Mouse (Mus musculus) urinary bladder, postnatal 10 days (tissue): ENCODE measurements around the gene N4bp2l2.

Experiments used
- DNase-seq: peaks from one replicate; pipeline ENCODE4 v3.0.0; 2022; ENCODE audit warnings: low spot score

The N4bp2l2 gene

DNA sequence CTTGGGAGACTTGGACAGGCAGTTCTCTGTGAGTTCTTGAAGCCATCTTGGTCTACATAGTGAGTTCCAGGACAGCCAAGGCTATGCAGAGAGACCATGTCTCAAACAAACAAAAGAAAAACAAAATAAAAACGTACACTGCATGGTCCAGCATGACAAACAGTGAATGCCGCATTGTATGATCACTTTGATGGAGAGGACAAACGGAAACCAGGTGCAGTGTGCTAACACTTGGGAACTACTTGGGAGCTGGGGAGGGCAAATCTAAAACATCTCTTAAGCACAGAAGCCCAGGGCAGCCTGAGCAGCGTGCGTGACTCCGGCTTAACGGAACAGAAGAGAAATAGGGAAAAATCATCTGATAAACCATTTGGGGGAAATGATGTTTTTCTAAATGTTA lies 68.9 kb downstream of the N4bp2l2 start, which contains the start of gene N4bp2l1:
Gene N4bp2l1, minus strand, starts transcription at position 101 of the 400 bp plus-strand sequence.
- no peak for DNase-seq

GRCm38 (mm10) chr5:150595366-150596016 lies 70.5 kb downstream of the N4bp2l2 start:
- DNase-seq: no peak

- DNase-seq: no peak
Measured at GRCm38 (mm10) chr5:150594649-150595339, 71.2 kb downstream of the N4bp2l2 start.

DNA sequence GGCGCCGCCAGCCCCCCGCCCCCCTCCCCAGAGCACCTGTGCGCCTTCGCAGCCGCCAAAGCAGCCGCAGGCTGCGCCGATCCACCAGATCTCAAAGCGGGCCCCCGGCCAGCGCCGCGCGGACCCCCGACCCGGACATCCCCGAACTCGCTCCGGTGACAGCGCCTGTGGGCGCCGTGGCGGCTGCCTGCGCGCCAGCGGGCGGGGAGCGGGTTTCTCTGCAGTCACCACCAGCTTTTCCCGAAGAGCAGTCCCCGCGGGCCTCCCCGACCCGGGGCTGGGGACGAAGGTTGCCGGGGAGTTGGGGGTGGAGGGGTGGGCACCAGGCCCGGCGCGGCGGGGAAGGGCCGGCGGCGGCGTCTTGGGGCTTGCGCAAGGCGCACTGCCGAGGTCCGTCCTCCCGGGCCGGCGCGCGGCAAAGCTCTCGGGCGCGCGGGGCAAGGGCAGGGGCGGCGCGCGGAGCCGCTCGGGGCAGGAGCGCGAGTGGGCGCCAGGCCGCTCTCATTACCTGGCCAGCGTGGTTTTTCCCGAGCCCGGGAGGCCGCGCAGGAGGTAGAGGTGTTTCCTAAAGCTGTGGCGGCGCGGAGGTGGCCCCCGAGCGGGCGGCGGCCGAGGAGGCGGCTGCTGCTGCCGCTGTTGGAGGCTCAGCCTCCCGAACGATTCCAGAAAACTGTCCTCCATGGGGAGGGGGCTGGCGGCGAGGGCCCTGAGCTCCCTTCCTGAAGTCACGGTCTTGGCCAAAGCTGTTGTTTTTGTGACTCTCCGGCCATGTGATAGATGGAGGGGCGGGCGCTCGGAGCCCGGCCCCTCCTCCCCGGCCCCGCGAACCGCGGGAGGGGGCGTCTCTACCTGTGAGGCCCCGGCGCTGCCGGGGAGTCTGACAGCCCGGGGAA lies 72.0 kb downstream of the N4bp2l2 start:
- no peak for DNase-seq

DNA sequence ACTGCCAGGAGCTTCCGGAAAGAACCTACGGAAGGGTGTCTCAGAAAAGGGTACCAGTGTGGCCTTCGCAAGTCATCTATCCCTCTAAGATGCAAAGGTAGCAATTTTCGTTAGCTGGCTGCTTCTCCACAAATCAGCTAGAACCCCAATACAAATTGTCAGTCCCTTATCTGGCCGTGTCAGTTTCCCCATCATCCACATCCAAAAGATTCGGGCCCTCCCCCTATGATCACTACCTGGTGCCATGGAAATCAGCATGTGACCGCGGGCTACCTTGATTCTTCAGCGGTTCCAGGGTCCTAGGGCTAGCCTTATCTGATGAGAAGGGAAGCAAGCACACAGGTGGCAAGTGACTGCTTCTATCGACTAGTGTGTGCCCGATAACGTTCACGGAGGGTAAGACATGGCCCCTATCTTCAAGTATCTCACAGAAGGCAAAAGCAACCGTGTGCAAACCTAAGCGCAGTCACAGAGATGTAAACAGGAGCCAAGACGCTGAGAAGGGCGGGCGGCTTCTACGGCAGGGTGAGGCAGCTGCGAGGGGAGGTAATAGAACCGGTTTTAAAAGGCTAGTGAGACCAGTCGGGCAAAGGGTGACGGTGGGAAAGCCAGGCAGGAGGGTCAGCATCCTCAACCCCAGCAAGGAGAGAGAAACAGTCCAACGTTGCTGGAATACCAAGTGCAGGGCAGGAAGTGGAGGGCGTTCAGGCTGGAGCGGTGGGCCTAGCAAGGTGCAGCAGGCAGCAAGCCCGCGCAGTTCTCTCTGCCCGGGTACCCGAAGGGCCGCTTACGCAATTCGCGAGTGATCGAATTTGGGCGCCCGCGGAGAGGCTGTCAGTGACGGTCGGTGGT lies 72.9 kb downstream of the N4bp2l2 start:
- DNase-seq: no peak

GRCm38 (mm10) chr5:150592186-150592903 lies 73.6 kb downstream of the N4bp2l2 start:
- DNase-seq: no peak

GRCm38 (mm10) chr5:150589945-150590344 lies 76.0 kb downstream of the N4bp2l2 start:
- no peak for DNase-seq

- no peak for DNase-seq
Measured at GRCm38 (mm10) chr5:150584337-150584729, 81.7 kb downstream of the N4bp2l2 start.

DNA sequence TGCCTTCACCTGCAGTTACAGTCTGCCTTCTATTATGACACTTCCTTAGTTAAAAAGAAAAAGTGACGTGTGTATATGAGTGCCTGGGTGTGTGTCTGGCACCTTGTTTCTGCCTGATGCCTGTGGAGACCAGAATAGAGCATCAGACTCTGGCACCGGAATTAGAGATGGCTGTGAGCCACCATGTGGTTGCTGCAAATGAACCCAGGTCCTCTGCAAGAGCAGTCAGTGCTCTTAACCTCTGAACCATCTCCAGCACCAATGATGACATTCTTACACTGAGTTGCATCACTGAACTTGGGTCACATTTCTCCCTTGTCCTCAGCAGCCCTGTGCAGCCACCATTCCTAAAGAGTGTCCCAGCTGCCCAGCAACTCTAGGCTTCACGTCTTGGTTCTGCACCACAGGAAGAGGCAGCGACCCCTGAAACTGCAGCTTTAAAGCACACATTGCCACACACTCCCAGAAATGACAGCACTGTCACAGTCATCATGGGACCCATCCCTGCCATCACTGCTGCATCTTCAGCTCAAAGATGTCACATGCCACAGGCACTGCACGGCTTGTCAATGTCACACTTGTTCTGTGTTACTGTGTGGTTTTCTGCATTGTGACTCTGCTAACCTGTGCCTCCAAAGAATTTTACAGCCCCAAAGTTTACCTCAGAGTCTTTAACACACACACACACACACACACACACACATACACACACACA lies 82.2 kb downstream of the N4bp2l2 start:
- no peak for DNase-seq

DNA sequence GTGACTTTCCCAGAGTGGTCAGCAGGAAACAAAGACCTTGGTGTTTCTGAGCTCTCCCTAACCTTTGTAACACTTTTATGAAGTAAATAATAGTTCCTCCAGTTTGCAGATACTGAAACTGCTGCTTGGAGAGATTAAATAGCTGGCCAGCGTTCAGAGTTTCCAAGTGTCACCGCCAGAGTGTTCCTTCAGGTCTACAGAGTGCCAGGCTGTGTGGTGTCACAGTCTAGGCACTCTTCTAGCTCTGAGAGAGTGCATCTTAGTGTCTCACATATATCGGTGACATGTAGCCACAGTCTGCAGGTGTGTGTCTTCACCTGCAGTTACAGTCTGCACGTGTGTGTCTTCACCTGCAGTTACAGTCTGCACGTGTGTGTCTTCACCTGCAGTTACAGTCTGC lies 82.8 kb downstream of the N4bp2l2 start:
- DNase-seq: no peak

DNA sequence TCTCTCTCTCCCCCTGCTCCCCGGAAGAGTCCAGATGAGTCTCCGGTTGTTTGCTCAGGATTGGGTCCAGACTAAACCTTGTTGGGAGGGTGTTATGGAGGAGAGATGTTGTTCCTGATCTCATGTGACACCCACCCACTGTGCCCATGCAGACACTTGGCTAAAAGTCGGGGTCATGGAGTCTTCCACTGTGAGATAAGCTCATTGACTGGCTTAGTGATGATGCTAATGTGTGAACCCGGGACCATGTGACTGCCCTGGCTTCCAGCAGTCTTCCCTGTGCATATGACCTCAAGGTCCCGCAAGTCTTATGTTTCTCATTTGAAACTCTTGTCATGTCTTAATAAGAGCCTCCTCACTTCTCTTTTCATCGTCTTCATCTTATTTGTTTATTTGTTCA lies 84.8 kb downstream of the N4bp2l2 start:
- no peak for DNase-seq

GRCm38 (mm10) chr5:150578613-150579171 lies 87.3 kb downstream of the N4bp2l2 start:
- no peak for DNase-seq

DNA sequence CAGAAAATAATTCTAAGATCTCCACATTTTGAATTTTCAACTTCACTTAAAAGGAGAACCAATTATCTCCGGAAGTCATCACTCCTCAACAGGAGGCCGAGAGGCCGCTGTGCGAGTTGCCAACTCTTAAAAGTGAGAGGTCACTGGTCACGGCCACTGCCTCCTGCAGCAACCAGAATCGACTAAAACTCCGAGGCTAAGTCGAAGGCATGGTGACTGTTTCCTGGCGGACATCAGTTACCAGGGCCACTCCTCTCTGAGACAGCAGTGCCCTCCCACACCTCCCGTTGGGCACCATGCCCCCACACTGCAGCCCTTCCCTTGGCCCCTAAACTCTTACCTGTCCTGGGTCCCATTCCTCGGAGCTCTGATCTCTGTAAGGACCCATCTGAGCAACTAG lies 89.2 kb downstream of the N4bp2l2 start:
- no peak for DNase-seq

- no peak for DNase-seq
Measured at GRCm38 (mm10) chr5:150574885-150575284, 91.1 kb downstream of the N4bp2l2 start.

- no peak for DNase-seq
Measured at GRCm38 (mm10) chr5:150574403-150574802, 91.6 kb downstream of the N4bp2l2 start.

DNA sequence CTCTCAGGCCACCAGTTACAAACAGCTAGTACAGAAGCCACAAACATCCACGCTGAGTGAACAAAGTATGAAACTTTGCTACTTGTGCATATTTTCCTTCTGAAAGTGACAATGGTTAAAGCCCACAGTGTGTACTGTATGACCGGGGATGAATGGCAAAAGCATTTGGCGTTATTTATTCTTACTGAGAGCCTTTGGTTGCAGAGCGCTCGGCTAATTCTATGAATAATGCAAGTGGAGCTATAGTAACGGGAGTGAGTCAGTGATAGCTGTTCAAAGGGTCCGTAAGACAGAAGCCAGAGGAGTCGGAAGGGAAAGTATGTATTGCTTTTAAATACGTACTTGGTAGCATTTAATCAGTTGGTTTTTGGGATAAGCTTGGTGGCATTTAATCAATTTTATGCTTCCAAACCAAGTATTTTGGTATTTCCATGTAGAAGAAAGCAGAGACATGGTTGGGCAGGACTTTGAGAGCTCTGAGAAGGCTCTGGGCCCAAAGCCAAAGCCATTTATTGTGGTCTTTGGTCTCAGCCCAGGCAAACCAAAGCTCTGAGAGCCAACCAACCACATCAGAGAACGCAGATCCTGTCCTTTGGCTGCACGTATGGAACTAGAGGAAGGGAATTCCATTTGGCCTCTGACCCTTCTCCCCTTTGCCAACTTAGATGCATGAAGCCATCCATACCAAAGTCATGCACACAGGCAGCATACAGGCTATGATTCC lies 95.3 kb downstream of the N4bp2l2 start:
- no peak for DNase-seq

GRCm38 (mm10) chr5:150566971-150567370 lies 99.0 kb downstream of the N4bp2l2 start:
- DNase-seq: no peak

GRCm38 (mm10) chr5:150566226-150566625 lies 99.8 kb downstream of the N4bp2l2 start:
- no peak for DNase-seq

GRCm38 (mm10) chr5:150564426-150564825 lies 101.6 kb downstream of the N4bp2l2 start:
- DNase-seq: no peak
